Mouse (Mus musculus): ENCODE results near the gene Synpo2. TPM values are rescaled to one million over a fixed set of nuclear protein-coding genes. Genes with fewer than 3 reads are reported as not detected.

Gene Synpo2
- polyA plus RNA-seq, 1 experiment from 2014 or later, result 2.2 TPM

DNA sequence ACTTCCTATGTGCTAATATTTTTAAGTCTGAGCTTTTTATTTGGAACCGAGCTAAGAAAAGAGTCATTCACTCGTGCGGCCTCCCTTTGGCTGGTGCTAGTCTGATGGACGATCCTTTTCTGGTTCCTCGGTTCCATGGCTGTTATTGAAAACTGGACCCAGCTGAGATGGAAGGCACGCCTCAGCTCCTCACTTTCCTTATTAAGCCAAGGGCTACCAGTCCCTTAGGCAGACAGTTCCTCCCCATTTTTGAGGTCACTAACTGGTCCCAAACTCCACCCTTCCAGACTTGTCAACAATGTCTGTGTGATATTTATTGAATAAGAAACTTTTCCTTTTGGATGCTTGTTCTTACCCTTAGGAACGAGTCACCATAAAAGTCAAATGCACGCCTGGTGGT is 112.1 kb downstream of the Synpo2 start:
- H3K27ac ChIP-seq (ENCODE audit: low read length), result no peak overlapping the region
- no peaks in the 10 kb centered on the region; the same call in 1 of the 2 replicates for H3K36me3 ChIP-seq (ENCODE audit: insufficient read depth, low read length)
- TF ChIP-seq CTCF (IDR thresholded peaks at IDR 0.05) (no peak), EP300 (IDR thresholded peaks at IDR 0.05) (no peak)
- H3K9ac ChIP-seq (replicated peaks; ENCODE audit: low read depth), result no peak overlapping the region
- no peaks in the 10 kb centered on the region for H3K9me3 ChIP-seq (ENCODE audit: low read length)
- H3K4me1 ChIP-seq (ENCODE audit: insufficient read depth, low read depth, low read length), result no peaks in the 10 kb centered on the region
- DNase-seq (ENCODE audit: low spot score) (no peak), ATAC-seq (no peak)
- H3K4me3 ChIP-seq (ENCODE audit: low read depth, low read length), result no peak overlapping the region
- no peak overlapping the region for H3K4me2 ChIP-seq (replicated peaks; ENCODE audit: low read depth, low read length)
- H3K27me3 ChIP-seq (replicated peaks; ENCODE audit: insufficient read depth, low read length), result no peaks in the 10 kb centered on the region
- WGBS, result 76% methylated on average over 8 of the region's 8 CpGs

DNA sequence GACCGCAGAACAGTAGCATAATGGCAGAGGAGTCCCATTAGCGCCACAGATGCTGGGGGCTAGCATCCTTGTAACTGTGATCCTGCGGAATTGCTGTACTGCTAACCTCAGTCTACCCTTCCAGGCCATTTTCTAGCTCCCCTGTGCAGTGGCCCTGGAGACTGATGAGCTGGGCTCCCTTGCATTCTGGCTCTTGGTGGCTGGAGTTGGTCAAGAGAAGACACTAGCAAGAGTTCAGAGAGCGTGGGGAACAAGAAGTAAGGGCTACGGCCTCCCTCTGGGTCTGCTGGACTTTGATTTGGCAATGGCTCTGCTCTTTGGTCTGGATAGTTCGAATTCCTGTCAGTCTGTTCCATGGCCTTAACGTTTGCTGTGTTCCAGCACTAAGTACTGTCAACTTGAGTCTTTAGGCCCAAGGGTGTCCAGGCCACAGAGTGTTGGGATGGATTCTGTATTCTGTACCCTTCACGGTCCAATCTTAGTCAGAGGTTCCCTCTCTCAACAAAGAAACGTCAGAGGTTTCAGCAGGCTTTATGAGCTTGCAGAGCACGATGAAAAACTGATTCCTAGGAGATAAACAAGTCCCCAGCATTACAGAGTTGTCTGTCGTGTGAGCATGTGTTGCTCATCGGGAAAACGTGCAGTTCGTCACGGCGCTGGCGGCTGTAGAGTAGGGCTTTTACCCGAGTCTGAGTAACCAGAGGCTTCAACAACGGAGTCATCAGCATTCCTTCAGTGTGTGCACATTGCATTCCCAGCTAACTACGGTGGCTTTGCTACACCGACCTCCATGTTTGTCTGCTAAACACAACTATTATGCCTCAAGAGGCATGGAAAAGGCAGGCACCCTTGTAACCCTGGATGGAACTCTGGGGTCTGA is 113.6 kb downstream of the Synpo2 start:
- WGBS, result 58% methylated on average over 21 of the region's 21 CpGs
- peak; percentile 81 for ATAC-seq
- no peak overlapping the region for H3K9ac ChIP-seq (replicated peaks; ENCODE audit: low read depth)
- peak; percentile 38 for DNase-seq (ENCODE audit: low spot score)
- H3K4me1 ChIP-seq (ENCODE audit: insufficient read depth, low read depth, low read length), result no peaks in the 10 kb centered on the region
- no peak for TF ChIP-seq CTCF (IDR thresholded peaks at IDR 0.05)
- peak; percentile 41; the same call in 1 of the 2 replicates for TF ChIP-seq EP300 (IDR thresholded peaks at IDR 0.05)
- H3K36me3 ChIP-seq (ENCODE audit: insufficient read depth, low read length), result no peaks in the 10 kb centered on the region; the same call in 1 of the 2 replicates
- H3K9me3 ChIP-seq (ENCODE audit: low read length), result no peaks in the 10 kb centered on the region
- H3K4me2 ChIP-seq (replicated peaks; ENCODE audit: low read depth, low read length), result no peak overlapping the region
- no peaks in the 10 kb centered on the region for H3K27me3 ChIP-seq (replicated peaks; ENCODE audit: insufficient read depth, low read length)
- H3K4me3 ChIP-seq (ENCODE audit: low read depth, low read length), result no peak overlapping the region
- no peak overlapping the region for H3K27ac ChIP-seq (ENCODE audit: low read length)

DNA sequence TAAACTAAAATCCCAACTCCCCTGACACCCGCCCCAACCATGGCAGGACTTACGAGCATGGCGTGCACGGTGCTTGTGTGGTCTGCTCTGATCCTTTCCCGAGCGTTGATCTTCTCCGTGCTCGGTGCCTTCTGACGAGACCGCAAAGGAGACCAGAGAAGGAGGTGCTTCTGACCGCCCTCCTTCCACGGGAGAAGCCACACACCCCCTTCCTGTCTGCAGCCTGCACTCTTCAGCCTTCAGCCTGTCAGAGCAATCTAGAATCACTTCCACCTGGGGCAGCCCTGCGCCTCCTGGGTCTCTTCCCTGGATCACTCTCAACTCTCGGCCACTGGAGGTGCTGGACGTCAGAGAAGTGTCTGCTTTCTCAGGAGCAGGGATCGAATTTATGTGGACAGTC is 119.0 kb downstream of the Synpo2 start:
- peak; percentile 48; the same call in 1 of the 2 replicates for ATAC-seq
- DNase-seq (ENCODE audit: low spot score), result peak; percentile 33
- WGBS, result 19% methylated on average over 16 of the region's 16 CpGs
- H3K9me3 ChIP-seq (ENCODE audit: low read length), result no peaks in the 10 kb centered on the region
- TF ChIP-seq CTCF (IDR thresholded peaks at IDR 0.05) (peak; percentile 22), EP300 (IDR thresholded peaks at IDR 0.05) (no peak)
- H3K4me1 ChIP-seq (ENCODE audit: insufficient read depth, low read depth, low read length), result no peaks in the 10 kb centered on the region
- no peaks in the 10 kb centered on the region for H3K36me3 ChIP-seq (ENCODE audit: insufficient read depth, low read length)
- no peaks in the 10 kb centered on the region for H3K27me3 ChIP-seq (replicated peaks; ENCODE audit: insufficient read depth, low read length)
- H3K9ac ChIP-seq (replicated peaks; ENCODE audit: low read depth), result no peak overlapping the region
- peak overlapping the region; percentile 15; the same call in 1 of the 2 replicates for H3K4me3 ChIP-seq (ENCODE audit: low read depth, low read length)
- H3K27ac ChIP-seq (ENCODE audit: low read length), result no peak overlapping the region
- peak overlapping the region; percentile 43 for H3K4me2 ChIP-seq (replicated peaks; ENCODE audit: low read depth, low read length)

DNA sequence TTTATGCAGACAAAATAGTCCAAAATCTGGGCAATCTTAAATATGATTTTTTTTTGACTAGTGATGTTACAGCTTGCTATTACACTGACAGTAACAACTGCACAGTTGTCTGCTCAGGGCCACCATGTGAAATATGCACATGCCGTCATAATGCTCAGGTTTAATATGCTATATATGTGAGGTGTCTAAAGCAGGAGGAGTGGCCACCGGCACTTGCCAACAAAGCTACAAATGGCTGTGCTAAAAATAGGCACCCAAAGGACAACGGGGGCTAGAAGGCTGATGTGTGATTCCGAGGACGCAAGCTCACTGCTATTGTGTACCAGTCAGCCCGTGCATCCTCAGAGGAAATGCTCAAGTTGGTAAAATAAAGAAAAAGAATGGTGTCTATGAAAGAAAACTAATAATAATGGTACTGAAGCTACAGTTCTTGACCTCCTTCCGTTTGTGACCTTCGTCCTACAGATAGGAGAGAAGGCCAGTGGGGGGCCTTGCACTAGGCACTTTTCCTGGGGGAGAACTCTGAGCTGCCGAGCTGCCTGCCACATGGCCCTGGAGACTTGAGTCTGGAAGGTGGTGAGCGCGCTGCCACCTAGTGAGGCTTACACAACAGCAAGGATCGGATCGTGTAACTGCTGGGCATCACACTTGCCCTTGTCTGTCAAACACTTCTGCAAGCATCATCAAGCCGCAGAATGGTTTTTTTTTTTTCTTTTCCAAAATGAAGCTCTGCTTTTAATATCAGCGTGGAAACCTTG is 120.0 kb downstream of the Synpo2 start:
- WGBS, result 11% methylated on average over 15 of the region's 15 CpGs
- Histone ChIP-seq H3K9ac (replicated peaks; ENCODE audit: low read depth) (no peak overlapping the region), H3K27me3 (replicated peaks; ENCODE audit: insufficient read depth, low read length) (no peaks in the 10 kb centered on the region), H3K4me1 (ENCODE audit: insufficient read depth, low read depth, low read length) (no peaks in the 10 kb centered on the region), H3K4me2 (replicated peaks; ENCODE audit: low read depth, low read length) (0 out of 2 replicates have a peak overlapping the region, but pooled peaks have one; percentile 12), H3K27ac (ENCODE audit: low read length) (no peak overlapping the region), H3K36me3 (ENCODE audit: insufficient read depth, low read length) (no peaks in the 10 kb centered on the region), H3K9me3 (ENCODE audit: low read length) (no peaks in the 10 kb centered on the region), H3K4me3 (ENCODE audit: low read depth, low read length) (no peak overlapping the region)
- ATAC-seq, result no peak
- no peak for TF ChIP-seq EP300 (IDR thresholded peaks at IDR 0.05)
- peak; percentile 50 for TF ChIP-seq CTCF (IDR thresholded peaks at IDR 0.05)
- DNase-seq (ENCODE audit: low spot score), result no peak

DNA sequence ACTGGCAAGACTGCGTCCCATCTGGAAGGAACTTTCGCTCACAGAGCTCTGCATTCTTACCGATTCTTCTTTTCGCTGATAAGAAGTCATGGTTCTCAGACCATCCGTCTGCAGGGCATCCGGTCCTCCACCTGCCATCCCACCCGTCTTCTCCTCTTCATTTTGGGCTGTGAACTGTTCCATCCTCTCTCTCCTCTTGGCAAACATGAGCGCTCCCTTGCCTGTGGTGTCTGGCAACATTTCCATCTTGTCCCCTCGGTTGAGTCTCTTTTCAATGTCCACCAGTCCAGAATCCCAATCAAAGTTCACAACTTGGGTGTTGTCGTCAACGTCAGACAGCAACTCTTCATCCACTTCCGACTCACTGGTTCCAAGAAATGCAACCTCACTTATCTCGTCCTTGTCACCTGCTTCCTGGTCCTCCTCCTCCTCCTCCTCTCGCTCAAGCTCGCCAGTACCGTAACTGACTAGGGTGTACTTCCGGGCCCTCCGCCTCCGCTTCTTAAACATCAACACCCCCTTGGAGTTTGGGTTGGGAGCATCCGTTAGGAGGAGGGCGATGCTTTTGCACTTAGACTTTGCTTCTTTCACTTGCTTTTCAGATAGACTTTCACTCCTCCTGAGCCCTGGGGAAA is 121.8 kb downstream of the Synpo2 start:
- no peaks in the 10 kb centered on the region for H3K4me1 ChIP-seq (ENCODE audit: insufficient read depth, low read depth, low read length)
- WGBS, result 90% methylated on average over 21 of the region's 21 CpGs
- ATAC-seq, result no peak

DNA sequence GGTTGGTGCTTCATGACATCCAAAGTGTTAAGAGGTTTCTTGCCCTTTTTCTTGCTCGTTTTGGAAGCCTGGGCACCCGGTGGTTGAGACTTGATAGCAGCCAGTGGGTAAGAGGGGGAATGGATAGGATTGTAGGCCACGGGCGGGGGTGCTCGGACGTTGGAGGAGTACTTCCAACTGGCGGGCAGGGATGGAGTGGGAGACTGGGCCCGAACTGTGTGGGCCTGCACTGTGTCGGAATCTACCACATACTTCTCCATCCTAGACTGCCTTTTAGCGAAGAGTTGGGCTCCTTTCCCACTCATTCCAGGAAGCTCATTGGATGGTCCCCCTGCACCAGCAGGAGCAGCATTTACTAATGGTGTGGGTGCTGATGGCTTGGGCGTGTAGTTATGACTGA is 123.2 kb downstream of the Synpo2 start:
- no peak for DNase-seq (ENCODE audit: low spot score)
- no peak overlapping the region for H3K27ac ChIP-seq (ENCODE audit: low read length)
- no peak overlapping the region for H3K4me2 ChIP-seq (replicated peaks; ENCODE audit: low read depth, low read length)
- H3K9me3 ChIP-seq (ENCODE audit: low read length), result no peaks in the 10 kb centered on the region
- H3K27me3 ChIP-seq (replicated peaks; ENCODE audit: insufficient read depth, low read length), result no peaks in the 10 kb centered on the region
- no peaks in the 10 kb centered on the region for H3K36me3 ChIP-seq (ENCODE audit: insufficient read depth, low read length)
- no peak overlapping the region for H3K9ac ChIP-seq (replicated peaks; ENCODE audit: low read depth)
- no peak for ATAC-seq
- no peak overlapping the region for H3K4me3 ChIP-seq (ENCODE audit: low read depth, low read length)
- WGBS, result 77% methylated on average over 11 of the region's 11 CpGs
- H3K4me1 ChIP-seq (ENCODE audit: insufficient read depth, low read depth, low read length), result peaks cover 2% of the 10 kb centered on the region; the same call in 1 of the 2 replicates
- no peak for TF ChIP-seq CTCF (IDR thresholded peaks at IDR 0.05)
- no peak for TF ChIP-seq EP300 (IDR thresholded peaks at IDR 0.05)

More for the DNA sequence above, 121.8 kb downstream of the Synpo2 start:
- Histone ChIP-seq H3K36me3 (ENCODE audit: insufficient read depth, low read length) (no peaks in the 10 kb centered on the region), H3K27ac (ENCODE audit: low read length) (no peak overlapping the region), H3K4me3 (ENCODE audit: low read depth, low read length) (no peak overlapping the region), H3K27me3 (replicated peaks; ENCODE audit: insufficient read depth, low read length) (no peaks in the 10 kb centered on the region), H3K9me3 (ENCODE audit: low read length) (no peaks in the 10 kb centered on the region), H3K4me2 (replicated peaks; ENCODE audit: low read depth, low read length) (no peak overlapping the region), H3K9ac (replicated peaks; ENCODE audit: low read depth) (no peak overlapping the region)
- TF ChIP-seq CTCF (IDR thresholded peaks at IDR 0.05) (no peak), EP300 (IDR thresholded peaks at IDR 0.05) (no peak)
- no peak for DNase-seq (ENCODE audit: low spot score)

All from lung, postnatal 0 days (tissue).